In the genomic region with DNA sequence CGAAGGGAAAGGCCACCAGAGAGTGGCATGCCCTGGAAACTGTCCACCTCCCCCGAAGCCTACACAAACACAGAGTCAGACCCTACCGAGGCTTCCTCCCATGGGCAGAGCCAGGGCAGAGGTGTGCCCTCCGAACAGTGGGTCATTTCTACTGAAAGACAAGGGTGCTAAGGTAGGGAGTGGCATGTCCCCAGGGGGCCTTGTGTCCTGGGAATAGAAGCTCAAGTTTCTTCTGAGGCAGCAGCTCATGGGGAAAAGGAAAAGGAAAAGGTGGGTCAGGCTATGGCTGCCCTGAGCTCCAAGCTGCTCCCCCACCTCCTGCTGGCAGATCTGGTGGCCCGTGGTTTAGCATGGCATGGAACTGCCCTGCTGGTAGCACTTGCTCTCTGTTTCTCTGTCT, we compare ENCODE assay signal across 25 mouse cellular contexts.
DNase-seq lines count a peak whose midpoint lies in the region; ATAC-seq and TF ChIP-seq lines count a peak whose summit lies in the region.
"Had no signal": no experiment of that assay in that cellular context is flagged by ENCODE, and none has a peak within 500 bp of the region (broad histone marks: within the 10 kb centered on the region; RNA-seq: fewer than 3 reads in every experiment).

No protein-coding gene starts in this region.

- H3K36me3 ChIP-seq in stomach, postnatal 0 days (ENCODE audit: control insufficient read depth, insufficient read depth, low read length) = no peaks in the 10 kb centered on the region
- H3K36me3 ChIP-seq in liver, postnatal 0 days (replicated peaks; ENCODE audit: insufficient read depth, low read length) = peaks cover 2% of the 10 kb centered on the region; the same call in 1 of the 2 replicates
- H3K36me3 ChIP-seq: hindbrain, embryonic 13.5 days; midbrain, embryonic 10.5 days; midbrain, embryonic 15.5 days had no signal

- DNase-seq in heart, adult 11 months = peak; percentile 95
- DNase-seq in heart, postnatal 36 days = no peak
- no peak for DNase-seq in left cerebral cortex, adult 2 months (ENCODE audit: extremely low spot score in 1 of 2, low spot score in 2 of 2)
- no peak for DNase-seq in left cerebral cortex, postnatal 36 days (ENCODE audit: low spot score in 2 of 2)
- no peak for DNase-seq in stomach, postnatal 0 days (ENCODE audit: low spot score)
- DNase-seq in liver, postnatal 0 days = no peak
- DNase-seq: cerebellum, adult 8-10 months; cerebellum, postnatal 36 days; gastrocnemius, postnatal 36 days; heart, postnatal 4 days; kidney, postnatal 25 days; liver; lung, postnatal 36 days; right cerebral cortex, adult 18-20 months; thymus, adult 18-20 months; thymus, postnatal 25 days had no signal

- no peaks in the 10 kb centered on the region for H3K27me3 ChIP-seq in stomach, postnatal 0 days (ENCODE audit: control insufficient read depth, insufficient read depth, low read length)
- H3K27me3 ChIP-seq in liver, postnatal 0 days (ENCODE audit: insufficient read depth, low read length) = no peaks in the 10 kb centered on the region
- H3K27me3 ChIP-seq: embryonic facial prominence, embryonic 12.5 days; hindbrain, embryonic 13.5 days; lung, embryonic 15.5 days; midbrain, embryonic 15.5 days had no signal

- no peak for TF ChIP-seq EP300 in stomach, postnatal 0 days (optimal IDR thresholded peaks at IDR 0.05)
- no peak for TF ChIP-seq EP300 in liver, postnatal 0 days (IDR thresholded peaks at IDR 0.05; ENCODE audit: low read depth)

- peak overlapping the region; percentile 51; the same call in 1 of the 2 replicates for H3K27ac ChIP-seq in left cerebral cortex, adult 2 months
- H3K27ac ChIP-seq in bone marrow macrophage, adult 2 months (ENCODE audit: insufficient read depth, low read depth, low read length) = peak overlapping the region; percentile 25; the same call in 1 of the 2 replicates
- 0 out of 2 replicates have a peak overlapping the region, but pooled peaks have one; percentile 18 for H3K27ac ChIP-seq in stomach, postnatal 0 days (replicated peaks)
- no peak overlapping the region for H3K27ac ChIP-seq in liver, postnatal 0 days (ENCODE audit: low read depth)
- H3K27ac ChIP-seq: embryonic facial prominence, embryonic 12.5 days; hindbrain, embryonic 13.5 days; liver, embryonic 14.5 days; midbrain, embryonic 10.5 days; midbrain, embryonic 15.5 days had no signal

- H3K4me3 ChIP-seq in left cerebral cortex, adult 2 months = no peak overlapping the region
- no peak overlapping the region for H3K4me3 ChIP-seq in bone marrow macrophage, adult 2 months (ENCODE audit: insufficient read depth, low read length)
- no peak overlapping the region for H3K4me3 ChIP-seq in stomach, postnatal 0 days (ENCODE audit: low read depth, low read length)
- H3K4me3 ChIP-seq in liver, postnatal 0 days (ENCODE audit: low read depth, low read length) = no peak overlapping the region
- H3K4me3 ChIP-seq: embryonic facial prominence, embryonic 12.5 days; hindbrain, embryonic 13.5 days; lung, embryonic 15.5 days; midbrain, embryonic 10.5 days; midbrain, embryonic 15.5 days had no signal

- H3K4me2 ChIP-seq in stomach, postnatal 0 days (replicated peaks; ENCODE audit: low read depth) = no peak overlapping the region
- no peak overlapping the region for H3K4me2 ChIP-seq in liver, postnatal 0 days (ENCODE audit: low read depth, low read length)
- H3K4me2 ChIP-seq: embryonic facial prominence, embryonic 12.5 days; hindbrain, embryonic 13.5 days; lung, embryonic 15.5 days; midbrain, embryonic 15.5 days had no signal

- no peak for TF ChIP-seq POLR2A in bone marrow macrophage, adult 2 months (IDR thresholded peaks at IDR 0.05; ENCODE audit: borderline replicate concordance, low read depth, low read length)

- intact Hi-C loops in heart, postnatal 36 days (cut with DNase I) = no loop called here
- intact Hi-C loops in left cerebral cortex, adult 2 months (cut with DNase I) = loop anchor here (5.0 kb wide), 1 partner anchor 242 kb away; no protein-coding TSS in a partner anchor
- intact Hi-C loops in left cerebral cortex, postnatal 36 days (cut with DNase I) = loop anchor here (5.0 kb wide), 1 partner anchor 77 kb away; the partner anchor contains the start of gene Itpkb

- H3K9me3 ChIP-seq in stomach, postnatal 0 days (ENCODE audit: control insufficient read depth, low read length) = no peaks in the 10 kb centered on the region
- no peaks in the 10 kb centered on the region for H3K9me3 ChIP-seq in liver, postnatal 0 days (ENCODE audit: low read length)
- H3K9me3 ChIP-seq: embryonic facial prominence, embryonic 12.5 days; hindbrain, embryonic 13.5 days; lung, embryonic 15.5 days; midbrain, embryonic 10.5 days; midbrain, embryonic 15.5 days had no signal

- no peak overlapping the region for H3K9ac ChIP-seq in stomach, postnatal 0 days (ENCODE audit: low read length)
- no peak overlapping the region for H3K9ac ChIP-seq in liver, postnatal 0 days (replicated peaks)
- H3K9ac ChIP-seq: embryonic facial prominence, embryonic 12.5 days; hindbrain, embryonic 13.5 days; liver, embryonic 14.5 days; lung, embryonic 15.5 days; midbrain, embryonic 15.5 days had no signal

- no peak for TF ChIP-seq CTCF in left cerebral cortex, adult 2 months (IDR thresholded peaks at IDR 0.05)
- no peak for TF ChIP-seq CTCF in bone marrow macrophage, adult 2 months (IDR thresholded peaks at IDR 0.05; ENCODE audit: low read depth, low read length)
- TF ChIP-seq CTCF in stomach, postnatal 0 days (IDR thresholded peaks at IDR 0.05; ENCODE audit: low read depth) = 0 out of 2 replicates have a peak, but pooled peaks have one; percentile 13
- TF ChIP-seq CTCF in liver, postnatal 0 days (IDR thresholded peaks at IDR 0.05; ENCODE audit: low read depth) = no peak

- ATAC-seq in stomach, postnatal 0 days (ENCODE audit: low FRiP score, low TSS enrichment) = no peak
- ATAC-seq in liver, postnatal 0 days = no peak
- ATAC-seq: forebrain, embryonic 14.5 days; intestine, embryonic 16.5 days; midbrain, embryonic 15.5 days had no signal

- peaks cover 63% of the 10 kb centered on the region for H3K4me1 ChIP-seq in bone marrow macrophage, adult 2 months (ENCODE audit: control insufficient read depth, insufficient read depth, low read length)
- peaks cover 18% of the 10 kb centered on the region for H3K4me1 ChIP-seq in stomach, postnatal 0 days (replicated peaks; ENCODE audit: control insufficient read depth, insufficient read depth)
- peaks cover 25% of the 10 kb centered on the region for H3K4me1 ChIP-seq in liver, postnatal 0 days (ENCODE audit: insufficient read depth)

- WGBS in stomach, postnatal 0 days = 55% methylated on average over 5 of the region's 5 CpGs
- WGBS in liver, postnatal 0 days (ENCODE audit: insufficient replicate concordance) = 53% methylated on average over 5 of the region's 5 CpGs
